Mouse (Mus musculus) layer of hippocampus, adult 18-20 months (tissue): ENCODE results near the gene Ubn1. TPM values are rescaled to one million over a fixed set of nuclear protein-coding genes. Genes with fewer than 3 reads are reported as not detected.

Source experiments
- total RNA-seq, 2 experiments: library from RNA; stranded (reverse); gene quantifications; 2 replicates each; pipeline ENCODE4 v1.2.3; 2021

Ubn1 gene
- total RNA-seq, 2 experiments from 2014 or later, result 43.3 to 43.7 TPM

Other genes with a start within 250 kb of the Ubn1 start
- gene 4930562C15Rik, start 214.6 kb upstream of the Ubn1 start, total RNA-seq, result not detected
- 10 to 100 TPM; 96.1 to 98.1 TPM for gene Ubald1, start 169.7 kb upstream of the Ubn1 start, total RNA-seq
- gene Mgrn1, start 163.8 kb upstream of the Ubn1 start, total RNA-seq, result 100 to 1,000 TPM; 214 to 215 TPM
- 10 to 100 TPM; 73.0 to 78.3 TPM for gene Nudt16l1, start 111.3 kb upstream of the Ubn1 start, total RNA-seq
- 10 to 100 TPM; 70.2 to 71.8 TPM for gene Anks3, start 85.9 kb upstream of the Ubn1 start, total RNA-seq
- gene Sept12, start 52.2 kb upstream of the Ubn1 start, total RNA-seq, result not detected
- gene Smim22, start 42.8 kb upstream of the Ubn1 start, total RNA-seq, result not detected
- gene Rogdi, start 36.5 kb upstream of the Ubn1 start, total RNA-seq, result 100 to 1,000 TPM; 348 to 357 TPM
- gene Glyr1, start 194 bp upstream of the Ubn1 start, total RNA-seq, result 100 to 1,000 TPM; 139 to 143 TPM
- gene Ppl, start 82.4 kb downstream of the Ubn1 start, total RNA-seq, result 1 to 10 TPM; 3.3 to 4.1 TPM
- 10 to 100 TPM in 1 of 2 experiments, 1 to 10 TPM in 1; 7.3 to 10.6 TPM for gene Sec14l5, start 97.1 kb downstream of the Ubn1 start, total RNA-seq
- 10 to 100 TPM; 12.0 to 15.9 TPM for gene Nagpa, start 154.0 kb downstream of the Ubn1 start, total RNA-seq
- gene AU021092, start 172.2 kb downstream of the Ubn1 start, total RNA-seq, result 1 to 10 TPM; 3.5 to 4.3 TPM
- gene Alg1, start 183.6 kb downstream of the Ubn1 start, total RNA-seq, result 10 to 100 TPM; 29.0 to 31.6 TPM
- gene Eef2kmt, start 205.9 kb downstream of the Ubn1 start, total RNA-seq, result 1 to 10 TPM; 5.1 to 5.9 TPM